Mouse (Mus musculus) embryo, embryonic 10.5 days (tissue): Measurements from ENCODE around the gene Parn.

ENCODE experiments used
- DNase-seq: peaks from one replicate; pipeline ENCODE4 v3.0.0-alpha.2; 2015; ENCODE audit warnings: low spot score

Parn gene

GRCm38 (mm10) chr16:13621745-13622507, 46.0 kb downstream of the Parn start:
- no peak for DNase-seq

GRCm38 (mm10) chr16:13620194-13620593, 47.8 kb downstream of the Parn start:
- no peak for DNase-seq

- no peak for DNase-seq
Observed at GRCm38 (mm10) chr16:13615276-13615675, 52.7 kb downstream of the Parn start.

- DNase-seq = no peak
Observed at GRCm38 (mm10) chr16:13612571-13612970, 55.4 kb downstream of the Parn start.

GRCm38 (mm10) chr16:13612058-13612457, 55.9 kb downstream of the Parn start:
- no peak for DNase-seq

GRCm38 (mm10) chr16:13611399-13611798, 56.6 kb downstream of the Parn start:
- DNase-seq = no peak

- no peak for DNase-seq
Observed at GRCm38 (mm10) chr16:13610951-13611381, 57.0 kb downstream of the Parn start.

- no peak for DNase-seq
Observed at GRCm38 (mm10) chr16:13608705-13609085, 59.3 kb downstream of the Parn start.

GRCm38 (mm10) chr16:13607987-13608704, 59.8 kb downstream of the Parn start:
- no peak for DNase-seq

- no peak for DNase-seq
Observed at GRCm38 (mm10) chr16:13602779-13603178, 65.2 kb downstream of the Parn start.

GRCm38 (mm10) chr16:13589049-13589408, 78.9 kb downstream of the Parn start:
- no peak for DNase-seq

- DNase-seq = no peak
Observed at GRCm38 (mm10) chr16:13588182-13589048, 79.6 kb downstream of the Parn start.

GRCm38 (mm10) chr16:13585234-13585633, 82.7 kb downstream of the Parn start:
- no peak for DNase-seq

- no peak for DNase-seq
Observed at GRCm38 (mm10) chr16:13580784-13581183, 87.2 kb downstream of the Parn start.

GRCm38 (mm10) chr16:13580016-13580415, 88.0 kb downstream of the Parn start:
- DNase-seq = no peak

GRCm38 (mm10) chr16:13575306-13575705, 92.7 kb downstream of the Parn start:
- DNase-seq = no peak

GRCm38 (mm10) chr16:13568280-13568679, 99.7 kb downstream of the Parn start:
- DNase-seq = no peak

- DNase-seq = no peak
Observed at GRCm38 (mm10) chr16:13567614-13568013, 100.4 kb downstream of the Parn start.

GRCm38 (mm10) chr16:13566351-13566750, 101.6 kb downstream of the Parn start:
- DNase-seq = no peak

- DNase-seq = no peak
Observed at GRCm38 (mm10) chr16:13565291-13565690, 102.7 kb downstream of the Parn start.

GRCm38 (mm10) chr16:13557784-13558183, 110.2 kb downstream of the Parn start:
- no peak for DNase-seq

GRCm38 (mm10) chr16:13556954-13557470, 111.0 kb downstream of the Parn start:
- DNase-seq = no peak
